Mouse (Mus musculus): Measurements from ENCODE around the gene Slc4a10. TPM values are rescaled to one million over a fixed set of nuclear protein-coding genes. Genes with fewer than 3 reads are reported as not detected.

The Slc4a10 gene
- polyA plus RNA-seq, 1 experiment: not detected

GRCm38 (mm10) chr2:62211106-62211505 lies 164.8 kb downstream of the Slc4a10 start:
- Histone ChIP-seq H3K4me3 (replicated peaks; ENCODE audit: control insufficient read depth, low read depth, low read length) (no peak overlapping the region), H3K27ac (ENCODE audit: control insufficient read depth, insufficient read depth, low read depth, low read length, poor library complexity) (no peak overlapping the region), H3K4me1 (ENCODE audit: control insufficient read depth, insufficient read depth, low read length) (no peaks in the 10 kb centered on the region)
- 83% methylated on average over 5 of the region's 5 CpGs for WGBS
- no peak for TF ChIP-seq CTCF (IDR thresholded peaks at IDR 0.05; ENCODE audit: control insufficient read depth, insufficient read depth, low read length)
- TF ChIP-seq POLR2A (IDR thresholded peaks at IDR 0.05; ENCODE audit: borderline replicate concordance, control insufficient read depth, low read depth, low read length): no peak

- TF ChIP-seq POLR2A (IDR thresholded peaks at IDR 0.05; ENCODE audit: borderline replicate concordance, control insufficient read depth, low read depth, low read length): no peak
- no peak for TF ChIP-seq CTCF (IDR thresholded peaks at IDR 0.05; ENCODE audit: control insufficient read depth, insufficient read depth, low read length)
- Histone ChIP-seq H3K4me1 (ENCODE audit: control insufficient read depth, insufficient read depth, low read length) (no peaks in the 10 kb centered on the region), H3K4me3 (replicated peaks; ENCODE audit: control insufficient read depth, low read depth, low read length) (no peak overlapping the region), H3K27ac (ENCODE audit: control insufficient read depth, insufficient read depth, low read depth, low read length, poor library complexity) (no peak overlapping the region)
Observed at GRCm38 (mm10) chr2:62227563-62227962, 181.3 kb downstream of the Slc4a10 start.

DNA sequence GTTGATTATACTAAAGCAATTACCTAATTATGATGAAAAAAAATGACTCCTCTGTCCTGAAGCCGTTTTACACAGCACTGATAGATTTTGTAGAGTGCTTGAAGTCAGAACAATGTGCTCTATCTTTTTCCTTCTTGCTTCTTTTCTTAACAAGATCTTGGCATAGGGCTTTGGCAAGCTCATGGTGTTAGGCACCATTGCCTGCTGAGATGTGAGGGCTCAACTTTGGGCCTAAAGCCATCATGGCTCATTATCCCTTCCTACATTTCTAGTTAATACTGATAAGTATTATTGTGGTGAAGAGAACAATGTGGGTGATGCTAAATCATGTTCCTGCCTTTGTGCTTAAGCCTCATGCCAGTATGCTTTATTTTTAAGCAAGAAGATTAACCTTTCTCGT lies 185.0 kb downstream of the Slc4a10 start:
- TF ChIP-seq POLR2A (IDR thresholded peaks at IDR 0.05; ENCODE audit: borderline replicate concordance, control insufficient read depth, low read depth, low read length) (no peak), CTCF (IDR thresholded peaks at IDR 0.05; ENCODE audit: control insufficient read depth, insufficient read depth, low read length) (no peak)
- Histone ChIP-seq H3K27ac (ENCODE audit: control insufficient read depth, insufficient read depth, low read depth, low read length, poor library complexity) (no peak overlapping the region), H3K4me1 (ENCODE audit: control insufficient read depth, insufficient read depth, low read length) (no peaks in the 10 kb centered on the region), H3K4me3 (replicated peaks; ENCODE audit: control insufficient read depth, low read depth, low read length) (no peak overlapping the region)
- 79% methylated on average over 2 of the region's 2 CpGs for WGBS

DNA sequence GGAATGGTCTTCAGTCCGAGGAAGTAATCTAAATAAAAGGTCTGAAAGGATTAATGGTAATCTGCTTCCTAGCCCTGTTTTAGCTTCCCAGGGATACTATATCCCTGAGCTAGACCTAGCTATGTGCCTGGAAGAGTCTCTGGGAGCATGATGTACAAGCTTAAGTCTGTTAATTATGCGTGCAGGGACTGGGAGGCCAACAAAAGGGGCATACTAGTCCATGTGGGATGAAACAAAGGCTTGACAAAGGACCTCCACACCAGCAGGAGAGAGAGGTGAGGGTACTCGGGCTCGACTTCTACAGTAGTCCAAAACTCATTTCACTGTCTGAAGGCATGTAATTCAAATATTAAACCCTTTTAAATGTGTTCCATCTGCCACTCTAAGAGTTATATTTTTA lies 197.9 kb downstream of the Slc4a10 start:
- TF ChIP-seq POLR2A (IDR thresholded peaks at IDR 0.05; ENCODE audit: borderline replicate concordance, control insufficient read depth, low read depth, low read length) (no peak), CTCF (IDR thresholded peaks at IDR 0.05; ENCODE audit: control insufficient read depth, insufficient read depth, low read length) (no peak)
- H3K4me1 ChIP-seq (ENCODE audit: control insufficient read depth, insufficient read depth, low read length): no peaks in the 10 kb centered on the region
- 67% methylated on average over 4 of the region's 4 CpGs for WGBS
- H3K4me3 ChIP-seq (replicated peaks; ENCODE audit: control insufficient read depth, low read depth, low read length): no peak overlapping the region
- H3K27ac ChIP-seq (ENCODE audit: control insufficient read depth, insufficient read depth, low read depth, low read length, poor library complexity): no peak overlapping the region

DNA sequence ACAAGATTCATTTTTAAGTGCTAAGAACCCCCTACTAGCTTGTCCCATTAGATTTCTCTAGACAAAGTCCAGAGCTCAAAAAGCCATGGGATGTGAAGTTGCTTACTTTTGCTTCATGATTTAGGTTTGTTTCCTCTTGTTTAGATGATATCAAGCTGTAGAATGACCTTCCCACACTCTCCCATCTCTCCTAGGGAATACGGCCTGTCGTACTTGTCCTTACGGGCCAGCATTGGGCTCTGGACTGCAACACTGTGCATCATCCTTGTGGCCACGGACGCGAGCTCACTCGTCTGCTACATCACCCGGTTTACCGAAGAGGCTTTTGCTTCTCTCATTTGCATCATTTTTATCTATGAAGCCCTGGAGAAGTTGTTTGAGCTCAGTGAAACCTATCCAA lies 222.2 kb downstream of the Slc4a10 start:
- TF ChIP-seq CTCF (IDR thresholded peaks at IDR 0.05; ENCODE audit: control insufficient read depth, insufficient read depth, low read length): no peak
- WGBS: 91% methylated on average over 9 of the region's 9 CpGs
- H3K27ac ChIP-seq (ENCODE audit: control insufficient read depth, insufficient read depth, low read depth, low read length, poor library complexity): no peak overlapping the region
- H3K4me3 ChIP-seq (replicated peaks; ENCODE audit: control insufficient read depth, low read depth, low read length): no peak overlapping the region
- H3K4me1 ChIP-seq (ENCODE audit: control insufficient read depth, insufficient read depth, low read length): no peaks in the 10 kb centered on the region

DNA sequence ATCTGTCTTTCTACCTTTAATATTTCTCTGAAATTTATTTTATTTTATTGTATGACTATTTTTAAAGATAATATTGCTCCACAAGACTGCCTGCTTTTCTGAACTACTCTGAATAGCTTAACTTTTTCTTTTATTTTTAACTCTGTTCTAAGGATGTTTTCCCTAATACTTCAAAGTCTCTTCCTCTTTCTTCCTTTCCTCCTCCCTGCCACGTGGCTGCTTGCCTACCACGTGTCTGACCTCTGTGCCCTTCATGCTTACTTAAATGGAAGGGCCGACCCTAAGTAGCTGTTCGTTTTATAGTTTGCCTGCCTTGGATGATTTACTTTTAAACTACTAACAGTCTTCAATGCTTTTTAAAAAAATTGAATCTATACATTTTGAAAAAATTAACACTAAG lies 225.6 kb downstream of the Slc4a10 start:
- Histone ChIP-seq H3K4me1 (ENCODE audit: control insufficient read depth, insufficient read depth, low read length) (no peaks in the 10 kb centered on the region), H3K27ac (ENCODE audit: control insufficient read depth, insufficient read depth, low read depth, low read length, poor library complexity) (no peak overlapping the region), H3K4me3 (replicated peaks; ENCODE audit: control insufficient read depth, low read depth, low read length) (no peak overlapping the region)
- TF ChIP-seq CTCF (IDR thresholded peaks at IDR 0.05; ENCODE audit: control insufficient read depth, insufficient read depth, low read length) (no peak), POLR2A (IDR thresholded peaks at IDR 0.05; ENCODE audit: borderline replicate concordance, control insufficient read depth, low read depth, low read length) (no peak)
- WGBS: 32% methylated on average over 4 of the region's 4 CpGs

- H3K4me1 ChIP-seq (ENCODE audit: control insufficient read depth, insufficient read depth, low read length): no peaks in the 10 kb centered on the region
- TF ChIP-seq CTCF (IDR thresholded peaks at IDR 0.05; ENCODE audit: control insufficient read depth, insufficient read depth, low read length) (no peak), POLR2A (IDR thresholded peaks at IDR 0.05; ENCODE audit: borderline replicate concordance, control insufficient read depth, low read depth, low read length) (no peak)
- H3K27ac ChIP-seq (ENCODE audit: control insufficient read depth, insufficient read depth, low read depth, low read length, poor library complexity): no peak overlapping the region
- 76% methylated on average over 3 of the region's 3 CpGs for WGBS
- no peak overlapping the region for H3K4me3 ChIP-seq (replicated peaks; ENCODE audit: control insufficient read depth, low read depth, low read length)
Observed at GRCm38 (mm10) chr2:62278779-62279178, 232.5 kb downstream of the Slc4a10 start.

DNA sequence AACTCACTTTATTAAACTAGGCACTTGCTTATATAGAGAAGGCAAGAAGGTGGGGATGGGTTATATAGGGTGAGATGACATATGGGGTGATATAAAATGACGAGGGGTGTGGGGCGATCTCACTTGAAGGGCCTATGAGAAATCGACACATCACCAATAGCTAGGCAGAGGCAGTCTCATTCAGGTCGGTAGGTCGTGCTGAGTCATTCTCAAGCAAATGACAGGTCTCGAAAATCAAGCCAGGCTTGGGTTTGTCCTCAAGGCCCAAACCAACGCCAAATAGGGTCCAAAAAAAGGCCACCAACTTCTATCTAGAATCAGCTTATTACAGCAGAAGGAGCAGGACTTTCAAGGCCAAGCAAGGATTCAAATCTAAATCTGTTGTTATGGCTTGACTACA lies 233.5 kb downstream of the Slc4a10 start:
- Histone ChIP-seq H3K4me1 (ENCODE audit: control insufficient read depth, insufficient read depth, low read length) (no peaks in the 10 kb centered on the region), H3K27ac (ENCODE audit: control insufficient read depth, insufficient read depth, low read depth, low read length, poor library complexity) (no peak overlapping the region), H3K4me3 (replicated peaks; ENCODE audit: control insufficient read depth, low read depth, low read length) (no peak overlapping the region)
- TF ChIP-seq POLR2A (IDR thresholded peaks at IDR 0.05; ENCODE audit: borderline replicate concordance, control insufficient read depth, low read depth, low read length) (no peak), CTCF (IDR thresholded peaks at IDR 0.05; ENCODE audit: control insufficient read depth, insufficient read depth, low read length) (no peak)
- WGBS: 79% methylated on average over 7 of the region's 7 CpGs

- H3K27ac ChIP-seq (ENCODE audit: control insufficient read depth, insufficient read depth, low read depth, low read length, poor library complexity): no peak overlapping the region
- 73% methylated on average over 2 of the region's 2 CpGs for WGBS
- H3K4me1 ChIP-seq (ENCODE audit: control insufficient read depth, insufficient read depth, low read length): no peaks in the 10 kb centered on the region
- TF ChIP-seq POLR2A (IDR thresholded peaks at IDR 0.05; ENCODE audit: borderline replicate concordance, control insufficient read depth, low read depth, low read length) (no peak), CTCF (IDR thresholded peaks at IDR 0.05; ENCODE audit: control insufficient read depth, insufficient read depth, low read length) (no peak)
- H3K4me3 ChIP-seq (replicated peaks; ENCODE audit: control insufficient read depth, low read depth, low read length): no peak overlapping the region
Observed at GRCm38 (mm10) chr2:62285026-62285425, 238.8 kb downstream of the Slc4a10 start.

Measured in bone marrow, adult 2 months (tissue).